Mouse (Mus musculus) olfactory bulb, adult 2 months (tissue): ENCODE results near the gene Cdyl.

ENCODE experiments used
- CTCF ChIP-seq: fragments of 200-500 bp; IDR thresholded peaks from 2 replicates; pipeline ENCODE4 v1.5.1; 2012; ENCODE audit warnings: low read depth, mild to moderate bottlenecking, low read length, moderate library complexity; ENCODE audit not compliant: insufficient read depth
- POLR2A ChIP-seq: fragments of 200-500 bp; IDR thresholded peaks from 2 replicates; pipeline ENCODE4 v1.6.1; 2012; ENCODE audit warnings: mild to moderate bottlenecking, low read depth, low read length, moderate library complexity; ENCODE audit not compliant: insufficient read depth

- TF ChIP-seq CTCF (no peak), POLR2A (no peak)
Measured at GRCm38 (mm10) chr13:35765817-35766216, 106.2 kb downstream of the Cdyl start.
